ENCODE assay signal across 15 mouse cellular contexts in the genomic region with DNA sequence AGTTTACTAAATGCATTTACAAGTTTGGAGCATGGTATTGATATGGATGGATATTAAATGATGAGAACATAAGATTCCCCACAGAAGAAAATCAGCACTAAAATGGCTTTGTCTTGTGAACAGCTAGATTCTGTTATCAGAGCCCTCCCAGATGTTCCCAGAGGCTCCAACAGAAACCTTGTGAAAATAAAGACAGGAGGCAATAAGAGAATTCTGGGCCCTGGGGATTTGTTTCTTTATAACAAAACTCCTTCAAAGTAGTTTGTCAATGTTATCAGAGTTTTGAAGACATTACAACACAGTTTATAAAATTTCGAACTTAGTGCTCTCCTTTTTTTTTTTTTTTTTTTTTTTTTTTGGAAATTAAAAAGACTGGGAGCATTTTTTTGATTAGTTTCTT.
"Had no signal": no experiment of that assay in that cellular context is flagged by ENCODE, and none has a peak within 500 bp of the region (broad histone marks: within the 10 kb centered on the region; RNA-seq: fewer than 3 reads in every experiment).

No protein-coding gene starts in this region.

- DNase-seq: kidney, adult 2 months; kidney, postnatal 25 days; layer of hippocampus, postnatal 36 days; lung, adult 2 months; lung, postnatal 10 days; right cerebral cortex, postnatal 14 days; spleen, adult 18-20 months; thymus, adult 18-20 months; thymus, postnatal 14 days had no signal

- H3K27me3 ChIP-seq: limb, embryonic 12.5 days; liver, embryonic 15.5 days; megakaryocyte, embryonic 14.5 days had no signal

- H3K9me3 ChIP-seq: limb, embryonic 12.5 days; liver, embryonic 15.5 days; megakaryocyte, embryonic 14.5 days had no signal

- H3K4me1 ChIP-seq: limb, embryonic 12.5 days; liver, embryonic 15.5 days; megakaryocyte, embryonic 14.5 days had no signal

- H3K36me3 ChIP-seq: limb, embryonic 12.5 days; liver, embryonic 15.5 days had no signal

- H3K9ac ChIP-seq: limb, embryonic 12.5 days; liver, embryonic 15.5 days had no signal

- H3K4me3 ChIP-seq: limb, embryonic 12.5 days; liver, embryonic 15.5 days; megakaryocyte, embryonic 14.5 days had no signal

- H3K27ac ChIP-seq: limb, embryonic 12.5 days; liver, embryonic 15.5 days; macrophage had no signal

- H3K4me2 ChIP-seq: limb, embryonic 12.5 days; liver, embryonic 11.5 days; liver, embryonic 15.5 days; midbrain, embryonic 11.5 days had no signal
